Mouse (Mus musculus) liver, adult (tissue): Measurements from ENCODE around the gene Dusp2.

ENCODE experiments used
- GATA4 ChIP-seq: IDR thresholded peaks from 2 replicates; pipeline ENCODE4 v1.6.1; 2014; ENCODE audit warnings: mild to moderate bottlenecking, low read length; ENCODE audit not compliant: insufficient replicate concordance

Gene Dusp2

DNA sequence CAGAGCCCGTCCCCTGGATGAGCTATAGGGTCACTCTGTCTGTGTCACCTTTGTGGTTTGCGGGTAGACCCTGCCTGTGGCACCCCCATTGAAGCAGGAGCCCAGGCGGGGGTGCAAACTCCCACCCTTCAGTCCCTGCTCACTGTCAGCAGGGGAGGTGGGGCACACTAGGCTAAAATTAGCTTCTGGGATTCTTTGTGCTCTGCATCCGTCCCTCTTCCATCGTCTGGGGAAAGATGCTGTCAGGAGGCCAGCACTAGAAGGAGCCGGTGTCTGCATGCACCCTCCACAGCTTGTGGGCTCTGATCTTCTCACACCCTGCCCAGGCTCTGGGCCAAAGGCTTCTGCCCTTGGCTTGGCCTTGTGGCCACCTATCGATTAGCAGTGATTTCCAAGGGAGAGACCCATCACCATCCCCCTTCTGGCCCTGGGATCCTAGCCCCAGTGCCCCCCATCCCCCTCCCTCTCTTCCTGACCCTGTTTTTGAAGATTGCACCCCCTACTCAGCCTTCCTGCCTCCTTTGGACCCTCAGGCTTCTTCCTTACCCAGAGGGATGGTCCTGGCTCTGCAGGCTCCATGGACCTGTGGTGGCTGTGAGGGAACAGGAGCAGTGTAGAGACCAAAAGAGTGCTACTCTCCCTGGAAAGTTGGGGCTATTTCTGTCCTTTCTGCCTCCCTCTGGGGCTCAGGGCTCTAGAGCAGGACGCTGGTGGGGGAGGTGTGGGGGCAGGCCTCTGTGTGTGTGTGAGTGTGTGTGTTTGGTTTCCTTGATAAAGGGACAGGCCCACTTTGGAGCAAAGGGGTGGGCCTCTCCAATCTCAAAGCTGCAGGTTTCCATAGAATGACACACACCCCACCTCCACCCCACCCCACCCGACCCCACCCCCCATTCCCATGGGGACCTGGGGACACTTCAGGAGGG lies 34.9 kb downstream of the Dusp2 start:
- no peak for TF ChIP-seq GATA4

DNA sequence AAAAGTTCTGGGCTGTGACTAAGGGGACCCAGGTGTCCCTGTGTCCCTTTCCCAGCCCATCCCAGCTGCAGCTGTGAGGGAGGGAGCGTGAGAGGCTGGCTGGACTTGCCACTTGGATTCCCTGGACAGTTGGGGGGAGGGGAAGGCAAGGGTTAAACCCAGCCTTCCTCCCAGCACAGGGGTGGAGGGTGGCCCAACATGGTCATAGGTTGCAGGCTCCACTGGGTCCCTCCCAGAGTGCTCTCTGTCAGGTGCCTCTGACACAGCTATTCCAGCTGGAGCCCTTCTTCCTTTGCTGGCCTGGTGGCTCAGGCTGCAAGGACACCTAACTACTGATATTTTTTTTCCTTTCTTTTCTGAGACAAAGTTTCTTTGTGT lies 35.5 kb downstream of the Dusp2 start:
- no peak for TF ChIP-seq GATA4

DNA sequence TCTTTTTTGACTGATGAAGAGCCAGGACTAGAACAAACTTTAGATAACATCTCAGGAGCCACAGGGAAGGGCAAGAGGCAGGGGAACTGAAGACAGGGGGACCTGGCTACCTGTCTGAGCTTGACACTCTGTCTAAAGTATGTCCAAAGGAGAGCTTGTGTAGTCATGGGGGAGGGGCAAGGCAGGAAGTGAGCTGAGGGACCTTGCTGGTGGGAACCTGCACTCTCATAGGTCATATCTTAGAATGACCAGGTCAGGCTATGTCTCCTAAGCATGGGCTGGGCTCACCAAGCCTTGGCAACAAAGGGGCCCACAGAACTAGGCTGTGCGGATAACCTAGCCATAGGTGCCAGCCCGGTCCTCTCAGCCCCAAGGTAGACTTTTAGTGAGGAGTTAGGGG lies 36.1 kb downstream of the Dusp2 start:
- TF ChIP-seq GATA4, result no peak

DNA sequence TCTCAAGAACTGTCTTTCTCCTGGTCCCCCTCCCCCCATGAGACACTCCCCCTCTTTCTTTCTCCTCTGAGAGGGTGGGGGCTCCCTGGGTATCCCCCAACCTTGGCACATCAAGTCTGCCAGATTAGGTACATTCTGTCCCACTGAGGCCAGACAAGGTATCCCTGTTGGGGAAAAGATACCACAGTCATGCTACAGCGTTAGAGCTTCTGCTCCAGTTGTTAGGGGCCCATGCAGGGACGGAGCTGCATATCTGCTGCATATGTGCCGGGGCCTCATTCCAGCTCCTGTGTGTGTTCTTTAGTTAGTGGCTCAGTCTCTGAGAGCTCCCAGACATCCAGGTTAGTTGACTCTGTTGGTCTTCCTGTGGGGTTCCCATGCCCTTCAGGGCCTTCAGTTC lies 38.2 kb downstream of the Dusp2 start:
- TF ChIP-seq GATA4, result no peak

DNA sequence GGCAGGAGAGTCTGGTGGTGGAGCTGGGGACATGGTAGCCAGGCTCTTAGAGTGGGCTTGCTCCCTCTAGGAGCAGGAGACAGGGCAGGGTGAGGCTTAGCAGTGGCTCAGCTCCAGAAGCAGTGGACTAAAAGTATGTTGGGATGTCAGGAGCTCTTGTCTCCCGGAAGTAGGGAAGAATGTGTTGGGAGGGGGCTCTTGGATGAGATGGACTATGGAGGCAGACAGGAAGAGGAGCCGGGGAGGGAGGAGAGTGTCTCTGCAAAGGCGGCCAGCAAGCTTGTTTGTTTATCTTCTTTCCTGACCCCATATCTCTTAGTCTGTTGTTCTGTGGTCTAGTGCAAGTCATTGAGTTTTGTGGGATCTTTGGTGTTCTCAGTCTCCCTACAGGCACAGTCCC lies 39.1 kb downstream of the Dusp2 start:
- TF ChIP-seq GATA4, result no peak; the same call in 1 of the 2 replicates

DNA sequence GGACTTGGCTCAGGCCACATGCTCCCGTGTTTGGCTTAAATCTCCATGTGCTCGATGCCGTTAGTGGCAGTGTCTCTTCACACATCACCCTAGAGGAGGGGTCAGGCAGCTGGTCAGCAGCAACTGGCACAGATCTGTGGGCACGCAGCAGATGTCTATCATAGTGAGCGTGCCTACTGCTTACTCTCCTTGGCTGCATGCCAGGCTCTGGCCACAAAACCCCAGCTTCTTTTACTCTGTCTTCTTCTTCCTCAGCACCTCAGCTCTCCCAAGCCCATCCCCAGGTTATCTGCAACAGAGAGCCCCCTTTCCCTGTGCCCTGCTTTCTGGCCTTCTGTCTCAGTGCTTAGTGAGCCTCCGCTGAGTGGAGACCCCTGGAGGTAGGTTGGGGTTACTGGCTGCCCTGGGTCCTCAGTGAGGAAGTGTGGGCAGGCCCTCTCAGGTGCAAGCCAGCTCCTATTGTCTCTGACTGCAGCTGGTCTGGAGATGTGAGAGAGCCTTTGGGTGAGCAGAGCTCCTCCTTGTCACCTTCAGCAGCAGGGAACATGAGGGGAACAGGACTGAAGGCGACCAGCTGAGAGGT lies 39.9 kb downstream of the Dusp2 start:
- TF ChIP-seq GATA4, result no peak

DNA sequence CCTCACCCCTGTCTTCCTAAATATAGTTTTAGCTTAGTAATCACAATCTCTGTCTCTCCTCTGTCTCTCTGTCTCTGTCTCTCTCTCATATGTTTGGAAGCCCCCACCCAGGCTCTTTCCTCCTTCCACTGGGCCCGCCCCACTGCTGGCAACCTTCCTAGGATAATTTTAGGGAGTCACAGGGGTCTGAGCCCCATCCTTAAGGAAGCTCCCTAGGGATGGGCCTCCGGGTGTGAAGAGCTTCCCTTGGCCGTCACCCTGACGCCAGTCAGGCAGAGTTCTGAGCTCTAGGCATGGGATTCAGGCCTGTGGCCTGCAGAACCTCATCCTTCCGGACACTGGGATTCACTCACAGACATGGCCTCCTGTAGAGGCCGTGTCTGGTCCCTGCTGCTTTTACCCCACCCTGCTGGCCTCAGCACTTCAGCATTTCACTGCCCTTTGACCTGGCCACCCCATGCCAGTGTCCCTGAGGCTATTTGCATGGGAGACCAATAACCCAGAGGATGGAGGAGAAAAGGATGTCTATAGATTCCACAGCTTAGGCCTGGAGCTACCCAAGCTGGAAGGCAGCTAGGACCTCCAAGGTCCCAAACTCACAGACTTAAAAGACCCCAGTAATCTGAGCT lies 40.6 kb downstream of the Dusp2 start:
- no peak for TF ChIP-seq GATA4

DNA sequence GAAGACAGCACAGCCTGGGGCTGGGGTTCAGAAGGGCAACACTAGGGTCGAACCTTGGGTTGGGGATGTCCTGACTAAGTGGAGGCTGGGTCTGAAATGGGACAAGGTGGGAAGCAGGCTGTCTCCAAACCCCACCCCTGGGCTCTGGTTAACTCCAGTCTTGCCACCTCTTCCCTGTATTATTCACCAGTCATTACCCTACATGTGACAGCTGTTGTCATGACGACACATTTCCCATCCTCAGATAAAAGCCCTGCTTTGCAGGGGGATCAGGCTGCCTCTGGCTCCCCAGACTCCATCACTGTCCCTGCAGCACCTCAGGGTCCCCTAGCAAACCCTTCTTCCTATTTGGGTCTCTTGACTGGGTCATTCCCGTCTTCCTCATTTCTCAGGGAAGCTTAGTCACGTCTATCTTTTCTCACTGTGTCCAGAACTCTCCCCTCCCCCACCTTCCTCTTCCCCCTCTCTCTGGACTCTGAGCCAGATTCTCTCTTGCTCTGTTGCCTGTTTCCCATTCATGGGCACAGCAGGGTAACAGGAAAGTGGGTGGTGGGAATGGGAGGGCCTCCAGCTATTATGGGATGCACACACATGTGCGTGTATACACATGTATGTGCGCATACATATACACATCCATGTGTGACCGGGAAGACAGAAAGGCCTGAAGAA lies 42.1 kb downstream of the Dusp2 start:
- TF ChIP-seq GATA4, result no peak

DNA sequence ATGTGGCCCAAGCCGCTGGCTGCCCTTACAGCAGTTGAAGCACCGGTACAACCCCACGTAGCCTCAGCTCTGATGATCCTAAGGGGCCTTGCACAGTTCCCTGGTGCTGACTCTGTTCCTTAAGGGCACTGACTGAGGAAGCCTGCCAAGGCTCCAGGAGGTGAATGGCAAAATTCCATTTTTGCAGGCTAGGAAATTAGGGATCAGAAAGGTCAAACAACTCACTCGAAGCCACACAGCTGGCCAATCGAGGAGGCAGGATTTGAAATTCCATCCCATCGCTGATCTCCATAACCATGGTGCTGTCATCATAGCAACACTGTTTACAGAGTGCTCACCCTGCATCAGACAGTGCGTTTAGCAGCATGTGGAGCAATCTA lies 42.6 kb downstream of the Dusp2 start:
- no peak for TF ChIP-seq GATA4

DNA sequence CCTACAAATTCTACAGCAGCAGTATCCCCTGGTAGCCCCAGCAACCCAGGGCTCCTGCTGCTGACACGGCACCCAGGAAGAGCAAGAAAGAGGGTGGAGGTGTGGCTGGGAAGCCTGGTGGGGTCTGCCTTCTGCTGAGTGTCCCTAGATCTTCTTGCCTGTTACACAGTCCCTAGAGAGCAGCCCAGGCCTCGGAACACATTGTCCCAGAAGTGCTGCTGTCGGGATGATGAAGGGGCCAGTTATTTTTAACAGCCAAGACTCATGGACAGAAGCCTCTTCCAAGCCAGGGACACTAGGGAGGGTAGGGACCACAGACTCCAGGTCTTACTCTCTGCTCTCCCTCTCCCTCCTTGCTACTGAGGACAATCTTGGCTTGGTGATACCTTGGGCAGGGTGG lies 43.3 kb downstream of the Dusp2 start:
- no peak for TF ChIP-seq GATA4

DNA sequence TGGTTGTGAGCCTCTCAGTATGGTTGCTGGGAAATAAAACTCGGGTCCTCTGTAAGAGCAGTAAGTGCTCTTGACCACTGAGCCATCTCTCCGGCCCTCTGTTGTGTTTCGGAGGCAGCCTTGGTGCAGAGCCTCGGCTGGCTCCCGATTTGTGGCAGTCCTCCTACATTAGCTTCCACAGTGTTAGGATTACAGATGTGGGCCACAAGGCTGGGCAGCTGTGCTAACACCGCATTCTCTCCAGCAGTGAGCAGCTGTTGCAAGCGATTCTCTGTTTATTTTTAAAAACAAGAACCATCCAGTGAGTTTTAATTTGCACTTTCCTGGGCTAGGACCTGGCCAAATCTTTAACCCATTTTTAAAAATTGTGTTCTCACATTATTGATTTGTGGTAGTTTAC lies 47.9 kb downstream of the Dusp2 start:
- no peak for TF ChIP-seq GATA4

DNA sequence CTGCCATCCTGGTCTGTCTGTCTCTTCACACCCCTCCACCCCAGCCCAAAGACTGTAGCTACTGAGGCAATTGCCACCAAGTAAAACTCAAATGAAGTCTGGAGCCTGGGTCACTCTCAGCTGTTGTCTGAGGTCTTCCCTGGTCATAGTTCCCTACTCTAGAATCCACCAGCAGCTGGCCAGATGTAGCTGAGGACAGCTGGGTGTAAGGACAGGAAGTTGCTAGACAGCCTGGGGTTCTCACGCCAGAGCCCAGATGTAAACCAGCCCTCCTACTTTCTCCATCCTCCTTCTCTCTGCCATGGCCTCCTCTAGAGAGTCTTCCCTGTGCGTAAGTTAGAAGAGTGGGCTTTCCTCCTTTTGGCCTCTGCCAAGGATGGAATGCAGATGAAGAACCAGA lies 51.6 kb downstream of the Dusp2 start:
- TF ChIP-seq GATA4, result no peak
